Mouse (Mus musculus) embryonic fibroblast, embryonic 13.5 days (primary cell): ENCODE data around the gene Slc9a3r1.

Source experiments
- CTCF ChIP-seq: IDR thresholded peaks from 2 replicates; pipeline ENCODE4 v1.5.1; 2011; ENCODE audit warnings: mild to moderate bottlenecking, control low read depth, low read length, moderate library complexity, borderline replicate concordance; ENCODE audit not compliant: insufficient read depth
- POLR2A ChIP-seq: IDR thresholded peaks from 2 replicates; pipeline ENCODE4 v1.6.1; 2011; ENCODE audit warnings: low read depth, mild to moderate bottlenecking, control low read depth, low read length, moderate library complexity

DNA sequence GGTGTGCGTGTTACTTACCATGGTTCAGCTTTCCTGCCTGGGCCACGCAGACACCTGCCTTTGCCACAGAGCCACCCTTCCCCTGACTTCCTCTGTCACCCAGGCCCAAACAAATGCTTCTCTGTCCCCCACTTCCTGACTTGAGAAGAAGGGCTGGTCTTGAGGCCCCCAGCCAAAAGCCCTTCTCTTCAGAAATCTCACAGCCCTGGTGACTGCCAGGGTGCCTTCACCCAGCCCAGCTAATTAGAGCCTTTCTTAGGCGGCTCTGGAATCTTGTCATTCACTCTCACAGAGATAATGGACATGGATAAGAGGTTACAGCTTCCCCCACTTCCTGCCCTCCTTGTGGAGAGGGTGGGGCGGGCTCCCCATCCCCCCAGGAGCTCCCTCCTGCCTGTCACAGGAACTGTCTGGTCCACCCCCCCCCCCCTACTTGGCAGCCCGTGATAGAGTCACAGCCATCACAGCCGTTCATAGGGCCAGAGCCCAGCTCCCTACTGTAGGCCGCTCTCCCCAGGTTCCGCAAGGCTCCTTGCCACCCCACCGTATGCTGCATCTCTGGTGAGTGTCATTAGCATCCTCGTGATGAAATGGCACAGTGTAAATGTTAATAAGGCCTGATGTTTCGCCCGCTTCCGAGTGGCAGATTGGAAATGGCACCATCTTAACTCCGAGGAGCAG, 63.8 kb downstream of the Slc9a3r1 start:
- TF ChIP-seq POLR2A (no peak), CTCF (no peak)
